Mouse (Mus musculus) lung, embryonic 15.5 days (tissue): ENCODE measurements around the gene Ccdc114. TPM values are rescaled to one million over a fixed set of nuclear protein-coding genes. Genes with fewer than 3 reads are reported as not detected.
A peak's percentile ranks its signal among the peaks of the same experiment; 100 is the strongest.
"Not testable (repeated sequence)": the region's sequence is repeated elsewhere in the genome, so short reads cannot be mapped to it uniquely, and the experiment has no call there.

ENCODE experiments used
- ATAC-seq: fragments of 200-750 bp; cut with Nextera tagmentation; 2 replicates; pipeline ENCODE4 v1.8.0; 2017; ENCODE audit warnings: moderate number of reproducible peaks, borderline replicate concordance; ENCODE audit not compliant: low FRiP score, low TSS enrichment; ENCODE audit errors: extremely low read depth
- H3K27ac ChIP-seq: fragments of 300-500 bp; sonication (generic); 2 replicates; pipeline ENCODE4 v1.5.1; 2015; ENCODE audit warnings: moderate library complexity, mild to moderate bottlenecking, inconsistent platforms
- H3K27me3 ChIP-seq: fragments of 300-500 bp; sonication (generic); 2 replicates; pipeline ENCODE4 v1.6.1; 2015; ENCODE audit warnings: inconsistent platforms
- H3K36me3 ChIP-seq: fragments of 300-500 bp; sonication (generic); 2 replicates; pipeline ENCODE4 v1.6.1; 2015; ENCODE audit warnings: inconsistent platforms
- H3K4me1 ChIP-seq: fragments of 300-500 bp; sonication (generic); 2 replicates; pipeline ENCODE4 v1.6.1; 2015; ENCODE audit warnings: inconsistent platforms
- H3K4me2 ChIP-seq: fragments of 300-500 bp; sonication (generic); 2 replicates; pipeline ENCODE4 v1.6.1; 2015; ENCODE audit warnings: inconsistent platforms, mild to moderate bottlenecking, moderate library complexity
- H3K4me3 ChIP-seq: fragments of 300-500 bp; sonication (generic); 2 replicates; pipeline ENCODE4 v1.5.1; 2015; ENCODE audit warnings: mild to moderate bottlenecking, inconsistent platforms
- H3K9ac ChIP-seq: fragments of 300-500 bp; sonication (generic); 2 replicates; pipeline ENCODE4 v1.6.1; 2015; ENCODE audit warnings: inconsistent platforms
- H3K9me3 ChIP-seq: fragments of 300-500 bp; sonication (generic); 2 replicates; pipeline ENCODE4 v1.6.1; 2016; ENCODE audit warnings: inconsistent platforms
- WGBS: fragments of 180-500 bp; shearing (Covaris S2); methylation state at CpG from one replicate; pipeline ENCODE4 v1.1.7; 2015; 5-methylcytosine and 5-hydroxymethylcytosine counted together
- polyA plus RNA-seq: library from polyadenylated mRNA; unstranded; fragments of >200 nt; fragmentation: Nextera tagmentation; extraction: Ambion mirVana; gene quantifications from 2 replicates; pipeline ENCODE4 v1.2.1, GENCODE M21; 2015

Gene Ccdc114
- 6.1 and 6.4 TPM in 2 replicates for polyA plus RNA-seq

DNA sequence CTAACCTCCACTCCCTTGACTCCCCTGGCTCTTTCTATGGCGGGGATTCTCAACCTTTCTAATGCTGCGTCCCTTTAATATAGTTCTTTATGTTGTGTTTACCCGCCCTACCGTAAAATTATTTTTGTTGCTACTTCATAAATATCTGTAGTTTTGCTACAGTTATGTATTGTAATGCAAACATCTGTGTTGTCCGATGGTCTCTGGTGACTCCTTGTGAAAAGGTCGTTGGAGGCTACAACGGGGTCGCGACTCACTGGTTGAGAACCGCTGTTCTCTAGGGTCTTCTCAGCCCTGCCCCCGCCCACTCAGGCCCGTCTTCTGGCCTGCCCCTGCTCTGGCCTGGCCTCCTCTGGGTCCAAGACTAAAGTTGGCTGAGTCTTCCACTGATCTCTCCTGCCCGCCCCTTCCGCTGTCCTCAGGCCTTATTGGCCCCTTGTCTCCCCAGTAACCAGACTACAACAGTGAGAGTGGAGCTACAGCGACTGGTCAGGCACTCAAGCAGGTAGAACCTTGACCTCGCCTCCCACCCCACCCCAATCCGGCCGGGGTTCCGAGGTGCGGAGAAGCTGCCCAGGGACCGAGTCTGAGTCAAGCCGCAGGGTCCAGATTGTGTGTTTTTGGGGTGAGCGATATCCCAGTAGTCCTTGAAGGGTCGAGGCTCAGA lies at the start of gene Ccdc114:
Gene Ccdc114, plus strand, starts transcription at position 311 of the 667 bp plus-strand sequence.
- H3K9me3 ChIP-seq = no peaks in the 10 kb centered on the region
- peak; percentile 64 for ATAC-seq
- H3K4me3 ChIP-seq = peak within 1 kb of the TSS; percentile 46
- H3K27me3 ChIP-seq = peaks cover 6% of the 10 kb centered on the region; the same call in 1 of the 2 replicates
- 0 out of 2 replicates have a peak, but pooled peaks cover 2% of the 10 kb centered on the region for H3K36me3 ChIP-seq
- peak within 1 kb of the TSS; percentile 25; the same call in 1 of the 2 replicates for H3K9ac ChIP-seq
- H3K27ac ChIP-seq = peak within 1 kb of the TSS; percentile 96
- peak within 1 kb of the TSS; percentile 65 for H3K4me2 ChIP-seq
- WGBS = 9% methylated on average over 24 of the region's 24 CpGs
- peaks cover 42% of the 10 kb centered on the region for H3K4me1 ChIP-seq

DNA sequence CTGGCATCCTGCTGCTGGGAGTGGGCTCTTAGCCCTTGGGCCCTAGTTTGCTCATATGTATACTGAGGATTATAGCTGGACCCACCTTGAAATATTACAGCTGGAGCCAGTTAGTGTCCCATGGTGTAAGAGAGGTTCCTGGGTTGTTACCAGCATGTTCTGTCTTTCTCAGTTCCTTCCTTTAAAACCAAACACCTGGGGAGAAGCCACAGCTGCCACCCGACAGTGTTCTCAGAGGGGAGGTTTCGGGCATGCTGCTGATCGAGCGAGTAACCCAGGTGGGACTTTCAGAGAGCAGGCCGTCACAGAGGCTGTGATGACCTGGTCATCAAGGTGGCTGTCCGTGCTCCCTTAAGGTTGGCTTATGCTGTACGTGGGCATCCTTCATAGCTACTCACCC lies 47.0 kb upstream of the Ccdc114 start:
- Histone ChIP-seq H3K4me3 (no peak overlapping the region), H3K36me3 (peaks cover 66% of the 10 kb centered on the region)
- no peak for ATAC-seq

DNA sequence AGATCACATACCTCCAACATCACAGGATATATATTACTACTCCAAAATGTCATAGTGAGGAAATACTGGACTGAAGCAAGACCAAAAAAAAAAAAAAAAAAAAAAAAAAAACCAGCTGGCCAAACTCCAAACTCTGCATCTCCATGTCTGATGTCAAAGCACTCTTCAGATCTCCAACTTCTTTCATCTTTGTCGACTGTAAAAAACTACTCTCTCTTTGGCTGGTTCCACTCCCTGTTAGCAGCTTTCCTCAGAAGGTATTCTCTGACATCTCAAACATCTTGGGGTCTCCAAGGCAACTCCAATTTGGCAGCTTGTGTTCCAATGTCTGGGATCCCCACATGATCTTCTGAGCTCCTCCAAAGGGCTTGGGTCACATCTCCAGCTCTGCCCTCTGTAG lies 45.6 kb upstream of the Ccdc114 start, which contains the start of gene Grin2d:
Gene Grin2d, minus strand, starts transcription at position 101 of the 400 bp plus-strand sequence.
- H3K9ac ChIP-seq, H3K27ac ChIP-seq: not testable (repeated sequence)

More for the DNA sequence above, 47.0 kb upstream of the Ccdc114 start:
- H3K9ac ChIP-seq = no peak overlapping the region
- WGBS = 98% methylated on average over 7 of the region's 7 CpGs
- H3K27me3 ChIP-seq = peaks cover 2% of the 10 kb centered on the region; the same call in 1 of the 2 replicates
- H3K9me3 ChIP-seq = no peaks in the 10 kb centered on the region
- H3K4me1 ChIP-seq = peaks cover 16% of the 10 kb centered on the region
- no peak overlapping the region for H3K27ac ChIP-seq
- H3K4me2 ChIP-seq = no peak overlapping the region

DNA sequence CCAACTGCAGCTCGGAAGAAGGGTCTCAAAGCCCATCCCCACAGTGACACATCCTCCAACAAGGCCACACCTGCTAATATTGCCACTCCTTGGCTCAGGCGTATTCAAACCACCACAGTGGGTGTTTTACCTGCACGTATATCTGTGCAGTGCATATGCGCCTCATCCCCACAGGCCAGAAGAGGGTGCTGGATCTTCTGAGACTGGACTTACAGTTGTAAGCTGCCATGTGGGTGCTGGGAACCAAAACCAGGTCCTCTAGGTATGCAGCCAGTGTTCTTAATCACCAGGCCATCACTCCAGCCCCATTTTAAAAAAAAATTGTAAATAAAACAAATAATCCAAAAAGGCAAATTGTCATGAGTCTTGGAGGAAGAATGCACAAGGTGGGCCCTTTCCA lies 43.3 kb upstream of the Ccdc114 start:
- H3K9ac ChIP-seq = no peak overlapping the region
- H3K4me2 ChIP-seq = no peak overlapping the region
- H3K36me3 ChIP-seq = peaks cover 96% of the 10 kb centered on the region
- H3K27me3 ChIP-seq = no peaks in the 10 kb centered on the region
- H3K27ac ChIP-seq = no peak overlapping the region
- H3K4me1 ChIP-seq = no peaks in the 10 kb centered on the region
- WGBS = 92% methylated on average over 4 of the region's 4 CpGs
- H3K4me3 ChIP-seq = no peak overlapping the region
- H3K9me3 ChIP-seq = no peaks in the 10 kb centered on the region
- ATAC-seq = no peak

More for the DNA sequence above, 45.6 kb upstream of the Ccdc114 start, which contains the start of gene Grin2d:
- H3K4me3 ChIP-seq, H3K4me2 ChIP-seq, H3K27me3 ChIP-seq, ATAC-seq, H3K9me3 ChIP-seq: not testable (repeated sequence)
- Histone ChIP-seq H3K4me1 (peaks cover 16% of the 10 kb centered on the region), H3K36me3 (peaks cover 80% of the 10 kb centered on the region)
- 77% methylated on average over 1 of the region's 1 CpGs for WGBS

DNA sequence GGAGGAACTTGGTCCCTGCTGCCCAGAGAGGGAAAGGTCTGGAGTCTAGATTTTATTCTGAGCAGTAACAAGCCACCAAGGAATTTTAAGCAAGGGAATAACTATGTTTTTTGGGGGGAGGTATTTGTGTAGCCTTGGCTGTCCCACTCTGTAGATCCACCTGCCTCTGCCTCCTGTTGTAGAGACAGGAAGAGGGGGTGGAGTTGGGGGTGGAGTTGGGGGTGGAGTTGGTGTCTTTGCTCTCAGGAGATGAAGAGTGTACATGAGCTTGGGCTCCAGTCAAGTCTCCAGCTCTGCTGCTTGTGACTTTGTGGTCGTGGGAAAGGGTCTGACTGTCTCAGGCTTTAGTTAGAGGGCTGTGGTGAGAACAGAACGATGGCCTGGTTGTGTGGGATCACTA lies 42.9 kb upstream of the Ccdc114 start:
- 85% methylated on average over 2 of the region's 2 CpGs for WGBS
- ATAC-seq = no peak

DNA sequence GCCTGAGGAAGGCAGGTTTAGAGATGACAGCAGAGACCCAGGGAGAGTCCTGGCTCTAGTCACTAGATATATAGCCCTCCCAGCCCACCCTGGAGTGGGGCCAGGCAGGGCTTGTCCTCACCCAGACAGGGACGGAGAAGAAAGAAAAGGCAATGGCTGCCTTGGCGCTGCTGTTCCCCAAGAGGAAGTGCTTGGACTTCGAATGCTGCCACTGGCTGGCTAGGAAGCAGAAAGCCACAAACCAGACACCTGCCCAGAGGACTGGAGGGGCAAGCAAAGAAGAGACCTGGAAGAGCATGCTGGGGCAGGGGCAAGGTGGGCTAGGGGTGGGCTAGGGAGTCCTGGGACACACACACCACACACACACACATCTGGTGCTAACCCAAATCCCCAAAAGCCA lies 36.6 kb upstream of the Ccdc114 start:
- no peaks in the 10 kb centered on the region for H3K27me3 ChIP-seq
- H3K36me3 ChIP-seq = peaks cover 38% of the 10 kb centered on the region
- H3K27ac ChIP-seq = no peak overlapping the region
- no peak for ATAC-seq
- no peak overlapping the region for H3K4me3 ChIP-seq
- no peaks in the 10 kb centered on the region for H3K9me3 ChIP-seq
- 30% methylated on average over 3 of the region's 3 CpGs for WGBS
- no peak overlapping the region for H3K9ac ChIP-seq
- no peak overlapping the region for H3K4me2 ChIP-seq
- H3K4me1 ChIP-seq = no peaks in the 10 kb centered on the region

More for the DNA sequence above, 42.9 kb upstream of the Ccdc114 start:
- Histone ChIP-seq H3K4me1 (no peaks in the 10 kb centered on the region), H3K27me3 (no peaks in the 10 kb centered on the region), H3K27ac (no peak overlapping the region), H3K4me2 (no peak overlapping the region), H3K36me3 (peaks cover 96% of the 10 kb centered on the region), H3K4me3 (no peak overlapping the region), H3K9ac (no peak overlapping the region), H3K9me3 (no peaks in the 10 kb centered on the region)

DNA sequence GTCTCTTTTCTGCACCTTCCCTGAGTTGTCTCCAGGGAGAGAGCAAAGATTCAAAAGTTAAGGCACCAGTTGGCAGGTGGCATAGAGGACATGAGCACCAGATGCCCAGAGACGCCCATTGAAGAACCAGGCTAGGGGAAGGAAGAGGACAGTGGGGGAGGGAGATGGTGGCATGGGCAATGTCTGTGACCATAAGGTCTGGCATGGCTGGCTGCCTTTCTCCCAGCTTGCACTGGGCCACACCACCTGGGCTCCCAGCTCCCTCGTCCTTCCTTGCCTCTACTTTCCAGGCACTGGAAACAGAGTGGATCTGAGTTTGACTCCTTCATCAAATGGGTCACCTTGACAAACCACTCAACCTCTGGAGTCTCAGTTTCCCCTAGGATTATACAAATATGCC lies 31.2 kb upstream of the Ccdc114 start:
- 87% methylated on average over 2 of the region's 2 CpGs for WGBS
- peaks cover 12% of the 10 kb centered on the region for H3K4me1 ChIP-seq
- H3K4me3 ChIP-seq = no peak overlapping the region
- no peaks in the 10 kb centered on the region for H3K27me3 ChIP-seq
- H3K4me2 ChIP-seq = no peak overlapping the region
- H3K27ac ChIP-seq = no peak overlapping the region
- no peaks in the 10 kb centered on the region for H3K9me3 ChIP-seq
- H3K36me3 ChIP-seq = no peaks in the 10 kb centered on the region
- ATAC-seq = no peak
- H3K9ac ChIP-seq = no peak overlapping the region

DNA sequence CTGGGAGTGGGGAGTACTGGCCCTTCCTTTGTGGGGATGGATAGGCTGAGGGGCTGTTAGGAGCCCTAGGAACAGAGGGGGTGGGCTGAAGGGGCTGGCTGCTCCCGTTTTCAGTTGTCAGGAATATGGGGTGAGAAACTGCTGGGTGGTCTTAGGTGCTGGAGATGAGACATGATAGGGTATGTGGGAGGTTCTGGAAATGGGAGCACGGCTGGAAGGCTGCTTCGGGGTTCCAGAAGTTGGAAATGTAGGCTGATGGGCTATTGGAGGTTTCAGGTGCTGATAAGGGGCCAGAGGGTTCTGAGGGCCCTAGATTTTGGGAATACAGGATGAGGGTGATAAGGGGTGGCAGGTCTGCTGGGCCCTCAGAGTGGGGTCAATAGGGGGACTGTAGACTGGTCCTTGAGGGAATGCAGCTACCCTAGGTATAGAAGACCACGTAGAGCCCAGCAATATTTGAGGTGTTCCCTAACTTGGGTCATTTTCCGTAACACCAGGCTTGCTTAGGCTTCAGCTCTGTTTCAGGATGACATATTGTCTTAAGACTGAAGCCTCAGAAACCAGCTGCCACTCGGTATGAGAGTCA lies 27.8 kb upstream of the Ccdc114 start:
- H3K4me2 ChIP-seq = peak overlapping the region; percentile 81
- peaks cover 15% of the 10 kb centered on the region for H3K4me1 ChIP-seq
- H3K27ac ChIP-seq = peak overlapping the region; percentile 56
- H3K4me3 ChIP-seq = peak overlapping the region; percentile 45
- H3K9me3 ChIP-seq = no peaks in the 10 kb centered on the region
- H3K27me3 ChIP-seq = no peaks in the 10 kb centered on the region
- no peaks in the 10 kb centered on the region for H3K36me3 ChIP-seq
- H3K9ac ChIP-seq = no peak overlapping the region
- 66% methylated on average over 6 of the region's 6 CpGs for WGBS
- ATAC-seq = peak; percentile 17

DNA sequence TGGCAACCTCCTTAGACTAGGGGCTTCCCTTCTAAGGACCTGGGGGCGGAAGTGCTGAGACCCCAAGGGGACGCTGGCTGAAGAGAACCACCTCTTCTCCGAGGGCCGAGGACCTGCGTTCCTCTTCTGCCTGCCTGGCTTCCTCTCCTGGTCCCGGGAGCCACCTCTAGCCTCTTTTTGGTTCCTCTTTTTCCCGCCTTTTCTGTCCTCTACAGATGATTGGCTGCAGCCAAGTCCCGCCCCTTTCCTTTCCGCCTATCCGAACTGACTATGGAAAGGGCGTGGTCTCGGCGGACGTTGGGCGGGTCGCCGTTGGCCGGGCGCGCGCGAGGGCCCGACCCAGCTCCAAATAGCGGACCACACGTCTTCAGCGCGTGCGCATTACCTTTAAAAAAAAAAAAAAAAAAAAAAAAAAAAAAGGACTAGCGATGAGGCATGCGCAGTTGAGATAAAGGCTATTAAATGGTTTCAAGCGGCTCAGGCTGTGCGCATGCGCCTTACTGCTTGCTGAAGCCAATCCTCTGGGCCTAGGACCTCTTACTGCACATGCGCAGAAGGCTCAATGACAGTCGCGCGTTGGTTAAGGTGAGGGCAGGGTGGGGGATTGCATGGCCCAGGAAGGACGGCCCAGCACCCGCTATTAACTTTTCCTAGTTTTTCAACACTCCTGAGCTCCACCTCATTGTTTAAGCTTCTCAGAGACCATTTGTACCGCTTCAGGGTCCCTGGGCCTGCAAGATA lies 27.2 kb upstream of the Ccdc114 start, which contains the start of the genes Syngr4 and Tmem143:
Gene Syngr4, minus strand, starts transcription at position 198 of the 741 bp plus-strand sequence.
Gene Tmem143, plus strand, starts transcription at position 425 of the 741 bp plus-strand sequence.
- Histone ChIP-seq H3K27ac (peak within 1 kb of the TSS; percentile 73), H3K4me3 (peak within 1 kb of the TSS; percentile 45), H3K9me3 (no peaks in the 10 kb centered on the region), H3K4me2 (peak within 1 kb of the TSS; percentile 81), H3K36me3 (no peaks in the 10 kb centered on the region), H3K9ac (peak within 1 kb of the TSS; percentile 53), H3K27me3 (no peaks in the 10 kb centered on the region), H3K4me1 (peaks cover 15% of the 10 kb centered on the region)
- ATAC-seq = peak; percentile 90
- WGBS = under 1% methylated on average over 40 of the region's 40 CpGs

DNA sequence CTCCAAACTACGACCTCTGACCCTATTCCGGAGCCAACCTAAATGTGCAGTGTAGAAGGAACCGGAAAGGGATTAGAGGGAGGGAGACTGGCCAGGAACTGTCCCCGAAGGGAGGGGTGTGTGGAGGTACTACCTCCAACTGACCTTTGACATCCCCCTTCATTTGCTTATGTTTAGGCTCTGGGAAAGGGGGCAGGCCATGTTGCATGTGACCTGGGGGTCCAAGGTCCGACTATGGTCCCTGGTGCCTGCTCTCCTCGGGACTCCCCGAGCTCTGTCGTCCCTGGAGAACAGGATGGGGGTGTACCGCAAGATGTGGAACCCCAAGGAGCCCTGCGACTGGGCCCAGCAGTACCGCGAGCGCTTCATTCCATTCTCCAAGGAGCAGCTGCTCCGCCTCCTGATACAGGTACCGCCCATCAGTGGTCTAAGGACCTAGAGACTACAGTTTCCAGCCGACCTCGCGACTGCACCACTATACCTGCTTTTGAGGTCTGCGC lies 26.6 kb upstream of the Ccdc114 start:
- Histone ChIP-seq H3K36me3 (no peaks in the 10 kb centered on the region), H3K9me3 (no peaks in the 10 kb centered on the region), H3K27me3 (no peaks in the 10 kb centered on the region), H3K27ac (peak overlapping the region; percentile 73), H3K9ac (peak overlapping the region; percentile 53), H3K4me3 (peak overlapping the region; percentile 45), H3K4me1 (peaks cover 15% of the 10 kb centered on the region), H3K4me2 (peak overlapping the region; percentile 81)
- peak; percentile 51 for ATAC-seq
- 2% methylated on average over 19 of the region's 19 CpGs for WGBS

DNA sequence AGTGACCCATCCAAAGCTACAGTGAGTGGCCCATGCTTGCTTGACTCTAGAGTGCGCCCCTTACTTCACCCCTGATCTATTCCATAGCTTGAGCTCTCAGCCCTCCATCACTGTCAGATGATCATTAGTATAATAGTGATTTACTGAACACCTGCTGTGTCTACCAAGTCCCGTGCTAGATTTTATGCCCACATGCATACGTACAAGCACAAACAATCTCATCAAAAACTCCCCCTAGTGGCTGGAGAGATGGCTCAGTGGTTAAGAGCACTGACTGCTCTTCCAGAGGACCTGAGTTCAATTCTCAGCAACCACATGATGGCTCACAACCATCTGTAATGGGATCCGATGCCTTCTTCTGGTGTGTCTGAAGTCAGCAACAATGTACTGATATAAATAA lies 25.7 kb upstream of the Ccdc114 start:
- not testable (repeated sequence) for H3K9me3 ChIP-seq, H3K27me3 ChIP-seq, H3K36me3 ChIP-seq, H3K4me3 ChIP-seq, H3K27ac ChIP-seq, ATAC-seq, H3K9ac ChIP-seq
- 58% methylated on average over 4 of the region's 4 CpGs for WGBS
- H3K4me2 ChIP-seq = peak overlapping the region; percentile 81
- H3K4me1 ChIP-seq = peaks cover 15% of the 10 kb centered on the region
